Mouse (Mus musculus) MEL (cell line): ENCODE data around the gene Stk19. TPM values are rescaled to one million over a fixed set of nuclear protein-coding genes. Genes with fewer than 3 reads are reported as not detected.

Experiments
- DNase-seq: peaks from one replicate; pipeline ENCODE4 v3.0.0; 2011; ENCODE audit warnings: low read depth, low spot score
- H3K27ac ChIP-seq: 2 replicates; pipeline ENCODE4 v1.5.1; 2012; ENCODE audit warnings: low read depth, mild to moderate bottlenecking, control low read depth, low read length, moderate library complexity; ENCODE audit not compliant: control insufficient read depth
- H3K27me3 ChIP-seq, 2 experiments: fragments of 150-350 bp in 1 of 2; sonication (generic) in 1 of 2; 2 replicates each; pipeline ENCODE4 v1.6.1; 2012; ENCODE audit warnings: low read length in 2 of 2, mild to moderate bottlenecking in 2 of 2, improper control_type of control experiment in 1 of 2, moderate library complexity in 1 of 2; ENCODE audit not compliant: insufficient read depth in 2 of 2, control insufficient read depth in 1 of 2
- H3K36me3 ChIP-seq, 2 experiments: 2 replicates each; pipeline ENCODE4 v1.6.1; 2012 to 2014; ENCODE audit warnings: low read length in 2 of 2, improper control_type of control experiment in 1 of 2, inconsistent platforms in 1 of 2, mild to moderate bottlenecking in 1 of 2; ENCODE audit not compliant: insufficient read depth in 2 of 2, control insufficient read depth in 1 of 2
- H3K4me1 ChIP-seq, 2 experiments: fragments of 150-350 bp in 1 of 2; sonication (generic) in 1 of 2; 2 replicates each; pipeline ENCODE4 v1.6.1; 2012; ENCODE audit warnings: low read length in 2 of 2, improper control_type of control experiment in 1 of 2, mild to moderate bottlenecking in 1 of 2; ENCODE audit not compliant: insufficient read depth in 2 of 2, control insufficient read depth in 1 of 2
- H3K4me3 ChIP-seq, 2 experiments: fragments of 150-350 bp in 1 of 2; sonication (generic) in 1 of 2; 2 replicates each; pipeline ENCODE4 v1.5.1; 2012; ENCODE audit warnings: low read depth in 2 of 2, low read length in 2 of 2, mild to moderate bottlenecking in 2 of 2, moderate library complexity in 2 of 2, control low read depth in 1 of 2, improper control_type of control experiment in 1 of 2; ENCODE audit not compliant: control insufficient read depth in 1 of 2, insufficient read depth in 1 of 2
- H3K79me2 ChIP-seq: 2 replicates; pipeline ENCODE4 v1.6.1; 2012; ENCODE audit warnings: mild to moderate bottlenecking, low read length, moderate library complexity; ENCODE audit not compliant: control insufficient read depth, poor library complexity, insufficient read depth
- H3K9ac ChIP-seq: 2 replicates; pipeline ENCODE4 v1.6.1; 2012; ENCODE audit warnings: low read depth, mild to moderate bottlenecking, control low read depth, low read length, moderate library complexity; ENCODE audit not compliant: control insufficient read depth, poor library complexity, severe bottlenecking
- H3K9me3 ChIP-seq: fragments of 150-350 bp; sonication (generic); replicated peaks from 2 replicates; pipeline ENCODE4 v1.6.1; 2012; ENCODE audit warnings: mild to moderate bottlenecking, low read length, improper control_type of control experiment, moderate library complexity; ENCODE audit not compliant: insufficient read depth
- BHLHE40 ChIP-seq: IDR thresholded peaks from 2 replicates; pipeline ENCODE4 v1.6.1; 2012; ENCODE audit warnings: low read depth, mild to moderate bottlenecking, inconsistent platforms, low read length, improper control_type of control experiment, borderline replicate concordance
- CHD1 ChIP-seq: IDR thresholded peaks from 2 replicates; pipeline ENCODE4 v1.6.1; 2012; ENCODE audit warnings: low read depth, mild to moderate bottlenecking, inconsistent platforms, low read length, improper control_type of control experiment
- CHD2 ChIP-seq: IDR thresholded peaks from 2 replicates; pipeline ENCODE4 v1.6.1; 2011; ENCODE audit warnings: low read length, improper control_type of control experiment
- CTCF ChIP-seq, 3 experiments: IDR thresholded peaks in 2 of 3; conservative IDR thresholded peaks in 1 of 3; 2 replicates each; pipeline ENCODE4 v1.5.1; 2011 to 2012; ENCODE audit warnings: low read length in 3 of 3, low read depth in 2 of 3, mild to moderate bottlenecking in 2 of 3, improper control_type of control experiment in 1 of 3, inconsistent platforms in 1 of 3, mixed read lengths in 1 of 3, moderate library complexity in 1 of 3; ENCODE audit not compliant: control insufficient read depth in 1 of 3, insufficient read depth in 1 of 3, poor library complexity in 1 of 3, severe bottlenecking in 1 of 3
- ELF1 ChIP-seq: IDR thresholded peaks from 2 replicates; pipeline ENCODE4 v1.6.1; 2014; ENCODE audit warnings: low read depth, mild to moderate bottlenecking, inconsistent platforms, low read length, improper control_type of control experiment, moderate library complexity
- EP300 ChIP-seq, 2 experiments: IDR thresholded peaks; 2 replicates each; pipeline ENCODE4 v1.6.1; 2011; ENCODE audit warnings: improper control_type of control experiment in 2 of 2, low read length in 2 of 2, low read depth in 1 of 2, mild to moderate bottlenecking in 1 of 2
- ETS1 ChIP-seq: IDR thresholded peaks from 2 replicates; pipeline ENCODE4 v1.6.1; 2012; ENCODE audit warnings: low read depth, mild to moderate bottlenecking, inconsistent platforms, low read length, improper control_type of control experiment, moderate library complexity
- GABPA ChIP-seq: IDR thresholded peaks from 2 replicates; pipeline ENCODE4 v1.6.1; 2012; ENCODE audit warnings: low read depth, mild to moderate bottlenecking, inconsistent platforms, low read length, improper control_type of control experiment, moderate library complexity
- GATA1 ChIP-seq: IDR thresholded peaks from 2 replicates; pipeline ENCODE4 v1.6.1; 2011; ENCODE audit warnings: low read depth, low read length, improper control_type of control experiment
- HCFC1 ChIP-seq: IDR thresholded peaks from 2 replicates; pipeline ENCODE4 v1.6.1; 2012; ENCODE audit warnings: low read depth, mild to moderate bottlenecking, inconsistent platforms, low read length, improper control_type of control experiment, moderate library complexity
- MAFK ChIP-seq: IDR thresholded peaks from 2 replicates; pipeline ENCODE4 v1.6.1; 2011; ENCODE audit warnings: low read depth, mild to moderate bottlenecking, low read length, improper control_type of control experiment, borderline replicate concordance
- MEF2A ChIP-seq: IDR thresholded peaks from 2 replicates; pipeline ENCODE4 v1.6.1; 2014; ENCODE audit warnings: low read depth, mild to moderate bottlenecking, inconsistent platforms, low read length, improper control_type of control experiment; ENCODE audit not compliant: poor library complexity, insufficient replicate concordance, severe bottlenecking; ENCODE audit errors: extremely low read depth
- MXI1 ChIP-seq: IDR thresholded peaks from 2 replicates; pipeline ENCODE4 v1.6.1; 2011; ENCODE audit warnings: mild to moderate bottlenecking, low read depth, low read length, improper control_type of control experiment
- MYB ChIP-seq: IDR thresholded peaks from 2 replicates; pipeline ENCODE4 v1.6.1; 2011; ENCODE audit warnings: mild to moderate bottlenecking, low read depth, low read length, improper control_type of control experiment
- NELFE ChIP-seq: IDR thresholded peaks from 2 replicates; pipeline ENCODE4 v1.6.1; 2011; ENCODE audit warnings: low read depth, low read length, improper control_type of control experiment
- NRF1 ChIP-seq: IDR thresholded peaks from 2 replicates; pipeline ENCODE4 v1.6.1; 2014; ENCODE audit warnings: low read depth, mild to moderate bottlenecking, inconsistent platforms, low read length, improper control_type of control experiment, moderate library complexity; ENCODE audit not compliant: poor library complexity, insufficient read depth, severe bottlenecking
- POLR2AphosphoS5 ChIP-seq: IDR thresholded peaks from 2 replicates; pipeline ENCODE4 v1.6.1; 2012; ENCODE audit warnings: low read depth, borderline replicate concordance, mild to moderate bottlenecking, inconsistent platforms, low read length, moderate library complexity, mixed read lengths
- RAD21 ChIP-seq: IDR thresholded peaks from 2 replicates; pipeline ENCODE4 v1.6.1; 2011; ENCODE audit warnings: mild to moderate bottlenecking, low read depth, low read length, improper control_type of control experiment
- SIN3A ChIP-seq: IDR thresholded peaks from 2 replicates; pipeline ENCODE4 v1.6.1; 2012; ENCODE audit warnings: low read length, improper control_type of control experiment, inconsistent platforms
- SMC3 ChIP-seq: IDR thresholded peaks from 2 replicates; pipeline ENCODE4 v1.6.1; 2011; ENCODE audit warnings: low read depth, low read length, improper control_type of control experiment
- TAL1 ChIP-seq: IDR thresholded peaks from 2 replicates; pipeline ENCODE4 v1.6.1; 2012; ENCODE audit warnings: mild to moderate bottlenecking, inconsistent platforms, low read length, moderate library complexity, mixed read lengths
- TCF12 ChIP-seq: IDR thresholded peaks from 2 replicates; pipeline ENCODE4 v1.6.1; 2014; ENCODE audit warnings: low read depth, mild to moderate bottlenecking, inconsistent platforms, low read length, improper control_type of control experiment, moderate library complexity
- USF1 ChIP-seq: IDR thresholded peaks from 2 replicates; pipeline ENCODE4 v1.6.1; 2014; ENCODE audit warnings: low read depth, mild to moderate bottlenecking, inconsistent platforms, low read length, improper control_type of control experiment, moderate library complexity
- USF2 ChIP-seq, 2 experiments: IDR thresholded peaks; 2 replicates each; pipeline ENCODE4 v1.6.1; 2011 to 2012; ENCODE audit warnings: improper control_type of control experiment in 2 of 2, low read length in 2 of 2, borderline replicate concordance in 1 of 2, inconsistent platforms in 1 of 2, low read depth in 1 of 2, mild to moderate bottlenecking in 1 of 2; ENCODE audit not compliant: insufficient read depth in 1 of 2
- ZC3H11A ChIP-seq: IDR thresholded peaks from 2 replicates; pipeline ENCODE4 v1.6.1; 2012; ENCODE audit warnings: low read depth, mild to moderate bottlenecking, inconsistent platforms, low read length, improper control_type of control experiment
- ZNF384 ChIP-seq: IDR thresholded peaks from 2 replicates; pipeline ENCODE4 v1.6.1; 2012; ENCODE audit warnings: low read depth, mild to moderate bottlenecking, inconsistent platforms, low read length, improper control_type of control experiment
- polyA plus RNA-seq, 2 experiments: library from polyadenylated mRNA; stranded (reverse) in 1 of 2; unstranded in 1 of 2; fragments of >175 nt in 1 of 2; fragments of >200 nt in 1 of 2; gene quantifications; 2 replicates each; pipeline versions ENCODE4 v1.2.1 to v1.2.4; 2012; ENCODE audit warnings: low replicate concordance in 2 of 2, low read depth in 1 of 2; ENCODE audit not compliant: insufficient read length in 2 of 2, insufficient read depth in 1 of 2, missing spikeins in 1 of 2
- total RNA-seq: library from RNA; depleted of rRNA; stranded (reverse); fragments of 300-350 nt; gene quantifications from 2 replicates; pipeline ENCODE4 v1.2.3, GENCODE M21; 2012

Gene Stk19
- total and polyA plus RNA-seq, 3 experiments, result 43.3 to 56.5 TPM; not detected in 1

DNA sequence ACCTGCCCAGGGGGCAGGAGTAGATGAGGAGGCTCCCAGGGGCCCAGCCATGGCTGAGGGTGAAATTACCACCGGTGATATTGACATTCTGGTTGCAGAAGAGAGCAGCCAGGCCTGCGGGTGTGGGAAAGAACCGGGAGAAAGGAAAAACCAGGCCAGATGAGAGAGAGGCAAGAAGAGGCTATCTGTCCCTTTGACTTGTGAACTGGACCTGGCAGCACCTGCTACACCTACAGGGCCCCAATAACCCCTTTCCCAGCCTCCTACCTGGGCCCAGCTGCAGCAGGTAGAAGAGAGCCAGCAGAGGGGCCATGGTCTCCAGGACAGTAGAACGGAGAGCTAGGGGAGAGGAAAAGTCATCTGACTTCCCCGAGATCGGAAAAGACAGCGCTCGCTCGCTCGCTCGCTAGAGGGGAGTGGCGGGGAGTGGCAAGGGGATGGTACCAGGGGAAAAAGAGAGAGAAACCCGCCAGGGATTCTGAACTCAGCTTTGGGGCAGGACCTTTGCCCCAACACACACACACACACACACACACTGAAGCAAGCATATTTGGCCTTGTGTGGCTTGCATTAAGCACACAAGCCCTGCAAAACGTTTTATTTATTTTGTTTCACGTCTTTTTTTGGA is 45.1 kb upstream of the Stk19 start, which contains the start of gene Gm20547:
Gm20547 (minus strand) TSS at position 360 of the 628 bp plus-strand sequence.
- no peak within 1 kb of the TSS for H3K9ac ChIP-seq
- TF ChIP-seq POLR2AphosphoS5 (no peak), CHD2 (no peak), SMC3 (no peak), ZC3H11A (no peak), MYB (no peak), RAD21 (no peak), NRF1 (no peak), ETS1 (no peak), MEF2A (no peak), ELF1 (no peak), USF1 (no peak), MXI1 (no peak), NELFE (no peak), TCF12 (no peak), HCFC1 (no peak), GATA1 (no peak), CHD1 (no peak)

DNA sequence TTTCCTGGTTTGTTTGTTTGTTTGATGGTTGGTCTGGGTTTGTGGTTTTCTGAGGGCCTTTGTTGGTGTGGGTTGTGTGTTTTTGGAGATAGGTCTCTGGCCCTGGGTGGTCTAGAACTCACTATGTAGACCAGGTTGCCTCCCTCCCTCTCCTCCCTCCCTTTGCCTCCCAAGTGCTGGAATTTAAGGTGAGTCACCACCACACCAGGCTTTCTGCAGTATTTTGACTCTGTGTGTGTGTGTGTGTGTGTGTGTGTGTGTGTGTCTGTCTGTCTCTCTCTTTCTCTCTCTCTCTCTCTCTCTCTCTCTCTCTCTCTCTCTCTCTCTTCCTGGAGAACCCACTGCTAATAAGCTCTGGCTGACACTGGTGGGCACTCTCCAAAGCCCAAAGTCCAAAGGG is 44.4 kb upstream of the Stk19 start:
- no peaks in the 10 kb centered on the region for H3K27me3 ChIP-seq
- no peak for TF ChIP-seq ZNF384
- TF ChIP-seq EP300 (IDR thresholded peaks at IDR 0.05; ENCODE audit: low read depth in 1 of 2, low read length in 2 of 2), result no peak
- TF ChIP-seq TCF12, result no peak
- TF ChIP-seq USF2 (IDR thresholded peaks at IDR 0.05; ENCODE audit: borderline replicate concordance in 1 of 2, insufficient read depth in 1 of 2, low read depth in 1 of 2, low read length in 2 of 2), result no peak
- TF ChIP-seq SIN3A, result no peak
- TF ChIP-seq HCFC1, result no peak
- no peak for TF ChIP-seq CTCF (IDR thresholded peaks at IDR 0.05 in 2 of 3, conservative IDR thresholded peaks at IDR 0.05 in 1 of 3; ENCODE audit: control insufficient read depth in 1 of 3, insufficient read depth in 1 of 3, low read depth in 2 of 3, low read length in 3 of 3, poor library complexity in 1 of 3, severe bottlenecking in 1 of 3)
- no peak for TF ChIP-seq TAL1
- TF ChIP-seq MAFK, result no peak
- no peak for TF ChIP-seq GABPA
- TF ChIP-seq BHLHE40, result no peak
- TF ChIP-seq, all 39 proteins: peak for 0
- Histone ChIP-seq H3K4me3 (no peak overlapping the region), H3K36me3 (no peaks in the 10 kb centered on the region), H3K79me2 (no peaks in the 10 kb centered on the region), H3K27ac (no peak overlapping the region), H3K9me3 (no peaks in the 10 kb centered on the region), H3K9ac (no peak overlapping the region), H3K4me1 (no peaks in the 10 kb centered on the region)
- no peak for DNase-seq

More for the DNA sequence above, 45.1 kb upstream of the Stk19 start, which contains the start of gene Gm20547:
- H3K27me3 ChIP-seq, result no peaks in the 10 kb centered on the region
- H3K4me1 ChIP-seq, result no peaks in the 10 kb centered on the region
- H3K36me3 ChIP-seq, result no peaks in the 10 kb centered on the region
- H3K79me2 ChIP-seq, result no peaks in the 10 kb centered on the region
- H3K4me3 ChIP-seq, result no peak within 1 kb of the TSS
- no peak within 1 kb of the TSS for H3K27ac ChIP-seq
- no peaks in the 10 kb centered on the region for H3K9me3 ChIP-seq
- no peak for DNase-seq
